Mouse (Mus musculus): ENCODE measurements around the gene Sla2. TPM values are rescaled to one million over a fixed set of nuclear protein-coding genes. Genes with fewer than 3 reads are reported as not detected.
"Not testable (repeated sequence)": the region's sequence is repeated elsewhere in the genome, so short reads cannot be mapped to it uniquely, and the experiment has no call there.

Sla2 gene
- polyA plus RNA-seq, 1 experiment from 2014 or later = 0.23 TPM

GRCm38 (mm10) chr2:156892821-156893220, 5.8 kb upstream of the Sla2 start:
- no peaks in the 10 kb centered on the region for H3K79me2 ChIP-seq (ENCODE audit: inconsistent target)
- no peaks in the 10 kb centered on the region for H3K36me3 ChIP-seq (ENCODE audit: inconsistent target)
- WGBS (ENCODE audit: missing documents) = 94% methylated on average over 6 of the region's 6 CpGs
- H3K27ac ChIP-seq = no peak overlapping the region
- H3K4me3 ChIP-seq (ENCODE audit: inconsistent target) = no peak overlapping the region

DNA sequence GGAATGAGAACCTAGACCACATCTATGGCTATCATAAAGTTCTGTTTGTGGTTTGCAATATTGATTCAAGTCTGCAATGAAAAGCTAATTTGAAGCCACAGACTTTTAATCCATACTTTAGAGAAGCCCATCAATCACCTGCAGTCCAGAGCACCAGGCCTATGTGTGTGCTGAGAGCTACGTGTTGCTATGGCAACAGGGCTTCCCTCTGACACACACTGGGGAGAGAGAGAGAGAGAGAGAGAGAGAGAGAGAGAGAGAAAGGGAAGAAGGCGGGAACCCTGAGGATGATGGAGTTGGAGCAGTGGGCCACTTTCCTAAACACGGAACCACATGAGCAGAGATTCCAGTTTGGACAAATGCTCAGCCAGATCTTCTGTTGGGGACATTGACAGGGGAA, 5.2 kb upstream of the Sla2 start:
- no peaks in the 10 kb centered on the region for H3K36me3 ChIP-seq (ENCODE audit: inconsistent target)
- 80% methylated on average over 3 of the region's 3 CpGs for WGBS (ENCODE audit: missing documents)
- no peak overlapping the region for H3K27ac ChIP-seq
- no peaks in the 10 kb centered on the region for H3K79me2 ChIP-seq (ENCODE audit: inconsistent target)
- H3K4me3 ChIP-seq (ENCODE audit: inconsistent target) = no peak overlapping the region

DNA sequence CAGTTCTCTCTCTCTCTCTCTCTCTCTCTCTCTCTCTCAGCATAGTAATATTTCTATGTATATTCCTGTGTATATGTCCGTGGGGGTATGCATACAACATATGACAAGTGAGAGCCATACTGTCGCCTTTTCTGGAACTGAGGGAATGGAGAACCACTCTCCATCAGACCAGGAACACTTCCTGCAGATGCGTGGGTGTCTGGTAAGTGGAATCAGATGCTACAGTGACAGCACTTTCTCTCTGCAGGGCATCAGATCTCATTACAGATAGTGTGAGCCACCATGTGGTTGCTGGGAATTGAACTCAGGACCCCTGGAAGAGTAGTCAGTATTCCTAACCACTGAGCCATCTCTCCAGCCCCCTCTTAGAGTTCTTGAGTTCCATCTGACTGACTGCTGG, 1.5 kb upstream of the Sla2 start:
- 82% methylated on average over 3 of the region's 3 CpGs for WGBS (ENCODE audit: missing documents)
- H3K4me3 ChIP-seq (ENCODE audit: inconsistent target) = no peak overlapping the region
- H3K79me2 ChIP-seq (ENCODE audit: inconsistent target) = no peaks in the 10 kb centered on the region
- H3K36me3 ChIP-seq (ENCODE audit: inconsistent target) = no peaks in the 10 kb centered on the region
- no peak overlapping the region for H3K27ac ChIP-seq

- 49% methylated on average over 10 of the region's 10 CpGs for WGBS (ENCODE audit: missing documents)
- Histone ChIP-seq H3K4me3 (ENCODE audit: inconsistent target) (no peak overlapping the region), H3K79me2 (ENCODE audit: inconsistent target) (no peaks in the 10 kb centered on the region), H3K36me3 (ENCODE audit: inconsistent target) (no peaks in the 10 kb centered on the region), H3K27ac (no peak overlapping the region)
Measured at GRCm38 (mm10) chr2:156886084-156886631, 834 bp downstream of the Sla2 start.

- H3K4me3 ChIP-seq (ENCODE audit: inconsistent target); H3K36me3 ChIP-seq (ENCODE audit: inconsistent target); H3K27ac ChIP-seq; H3K79me2 ChIP-seq (ENCODE audit: inconsistent target): not testable (repeated sequence)
- WGBS (ENCODE audit: missing documents) = 58% methylated on average over 2 of the region's 2 CpGs
Measured at GRCm38 (mm10) chr2:156885666-156886065, 1.3 kb downstream of the Sla2 start.

DNA sequence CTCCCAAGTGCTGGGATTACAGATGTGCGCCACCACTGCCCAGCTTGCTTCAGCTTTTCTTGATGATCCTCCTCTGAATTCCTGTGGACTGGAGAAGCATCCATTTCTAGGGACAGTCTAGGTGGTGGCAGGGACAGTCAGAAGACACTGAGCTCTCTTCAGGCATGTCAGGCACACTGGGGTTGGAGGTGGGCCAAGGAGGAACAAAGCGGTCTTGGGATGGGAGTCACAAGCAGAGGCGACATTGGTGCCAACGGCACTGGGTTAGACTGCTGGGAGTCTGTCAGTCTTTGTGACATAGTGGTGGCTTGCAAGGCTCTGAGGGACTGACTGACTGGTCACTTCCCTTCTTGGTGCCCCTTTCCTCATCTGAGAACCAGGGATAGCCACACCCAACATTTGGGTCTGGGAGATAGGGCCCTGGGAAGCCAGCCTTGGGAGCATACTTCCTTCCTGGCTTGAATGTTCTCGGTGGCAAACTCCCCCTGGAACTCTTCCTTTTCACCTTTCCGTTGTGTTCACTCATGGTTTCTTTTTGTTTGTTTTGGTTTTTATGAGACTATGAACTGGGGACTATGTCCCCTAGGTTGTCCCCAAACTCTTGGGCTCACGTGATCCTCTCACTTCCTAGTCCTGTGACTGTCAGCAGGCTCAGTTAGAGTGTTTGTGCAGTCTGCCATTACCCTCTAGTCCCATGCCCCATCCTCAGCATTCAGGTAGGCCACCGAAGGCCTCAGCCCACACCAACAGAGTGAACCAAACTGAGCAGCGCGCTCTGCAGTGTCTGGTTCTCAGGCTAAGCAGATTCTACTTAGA, 2.4 kb downstream of the Sla2 start:
- no peak overlapping the region for H3K4me3 ChIP-seq (ENCODE audit: inconsistent target)
- no peak overlapping the region for H3K27ac ChIP-seq
- 48% methylated on average over 8 of the region's 10 CpGs for WGBS (ENCODE audit: missing documents)

DNA sequence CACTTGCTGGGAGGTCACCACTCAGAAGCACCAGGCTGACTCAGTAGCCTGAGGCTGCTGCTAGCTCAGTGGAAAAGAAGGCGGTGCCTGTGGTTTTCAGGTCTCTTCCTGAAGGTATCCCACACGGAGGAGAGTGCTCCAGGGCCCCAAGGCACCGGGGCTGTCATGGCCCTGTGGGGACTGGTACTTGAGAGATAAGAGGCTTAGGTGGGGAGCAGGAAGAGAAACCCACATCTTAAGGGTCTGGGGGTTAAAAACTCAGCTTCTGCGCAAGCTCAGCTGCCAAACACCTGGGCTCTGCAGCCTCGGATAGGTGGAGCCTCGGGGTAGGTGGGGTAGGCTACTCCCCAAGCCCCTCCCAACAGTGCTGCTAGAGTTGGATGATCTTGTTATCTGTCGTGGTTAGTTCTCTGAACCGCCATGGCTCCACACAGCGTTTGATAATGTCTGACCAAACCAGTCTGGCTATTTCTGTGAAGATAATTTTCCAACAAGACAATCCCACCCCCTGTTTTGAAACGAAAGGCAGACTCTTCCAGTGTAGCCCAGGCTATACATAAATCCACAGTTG, 4.5 kb downstream of the Sla2 start:
- no peak overlapping the region for H3K4me3 ChIP-seq (ENCODE audit: inconsistent target)
- no peaks in the 10 kb centered on the region for H3K36me3 ChIP-seq (ENCODE audit: inconsistent target)
- 41% methylated on average over 10 of the region's 10 CpGs for WGBS (ENCODE audit: missing documents)
- no peak overlapping the region for H3K27ac ChIP-seq
- H3K79me2 ChIP-seq (ENCODE audit: inconsistent target) = no peaks in the 10 kb centered on the region

More for the DNA sequence above, 2.4 kb downstream of the Sla2 start:
- H3K36me3 ChIP-seq (ENCODE audit: inconsistent target) = no peaks in the 10 kb centered on the region
- H3K79me2 ChIP-seq (ENCODE audit: inconsistent target) = no peaks in the 10 kb centered on the region

GRCm38 (mm10) chr2:156879541-156879940, 7.5 kb downstream of the Sla2 start:
- no peaks in the 10 kb centered on the region for H3K79me2 ChIP-seq (ENCODE audit: inconsistent target)
- 88% methylated on average over 3 of the region's 3 CpGs for WGBS (ENCODE audit: missing documents)
- H3K27ac ChIP-seq = no peak overlapping the region
- no peak overlapping the region for H3K4me3 ChIP-seq (ENCODE audit: inconsistent target)
- no peaks in the 10 kb centered on the region for H3K36me3 ChIP-seq (ENCODE audit: inconsistent target)

DNA sequence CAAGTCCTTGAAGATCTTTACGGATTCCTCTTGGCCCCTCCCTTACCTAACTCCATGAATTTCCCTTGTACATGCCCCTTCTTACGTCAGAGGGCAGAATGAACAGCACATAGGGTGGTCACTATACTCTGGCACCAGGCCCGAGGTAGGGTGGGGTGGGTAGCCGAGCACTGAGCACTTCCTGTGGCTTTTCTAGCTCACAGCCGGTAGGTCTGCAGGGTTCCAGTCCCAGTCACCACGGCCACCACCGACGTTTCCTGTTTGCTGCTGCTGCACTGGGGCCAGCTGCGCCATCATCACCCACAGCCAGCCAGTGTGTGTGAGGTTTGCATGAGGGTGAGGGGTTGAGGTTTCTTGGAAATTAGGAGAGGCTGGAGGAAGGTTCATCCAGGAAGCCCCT, 9.3 kb downstream of the Sla2 start:
- WGBS (ENCODE audit: missing documents) = 17% methylated on average over 9 of the region's 9 CpGs
- Histone ChIP-seq H3K4me3 (ENCODE audit: inconsistent target) (no peak overlapping the region), H3K79me2 (ENCODE audit: inconsistent target) (peaks cover 3% of the 10 kb centered on the region; the same call in 1 of the 2 replicates), H3K27ac (no peak overlapping the region), H3K36me3 (ENCODE audit: inconsistent target) (peaks cover 16% of the 10 kb centered on the region)

DNA sequence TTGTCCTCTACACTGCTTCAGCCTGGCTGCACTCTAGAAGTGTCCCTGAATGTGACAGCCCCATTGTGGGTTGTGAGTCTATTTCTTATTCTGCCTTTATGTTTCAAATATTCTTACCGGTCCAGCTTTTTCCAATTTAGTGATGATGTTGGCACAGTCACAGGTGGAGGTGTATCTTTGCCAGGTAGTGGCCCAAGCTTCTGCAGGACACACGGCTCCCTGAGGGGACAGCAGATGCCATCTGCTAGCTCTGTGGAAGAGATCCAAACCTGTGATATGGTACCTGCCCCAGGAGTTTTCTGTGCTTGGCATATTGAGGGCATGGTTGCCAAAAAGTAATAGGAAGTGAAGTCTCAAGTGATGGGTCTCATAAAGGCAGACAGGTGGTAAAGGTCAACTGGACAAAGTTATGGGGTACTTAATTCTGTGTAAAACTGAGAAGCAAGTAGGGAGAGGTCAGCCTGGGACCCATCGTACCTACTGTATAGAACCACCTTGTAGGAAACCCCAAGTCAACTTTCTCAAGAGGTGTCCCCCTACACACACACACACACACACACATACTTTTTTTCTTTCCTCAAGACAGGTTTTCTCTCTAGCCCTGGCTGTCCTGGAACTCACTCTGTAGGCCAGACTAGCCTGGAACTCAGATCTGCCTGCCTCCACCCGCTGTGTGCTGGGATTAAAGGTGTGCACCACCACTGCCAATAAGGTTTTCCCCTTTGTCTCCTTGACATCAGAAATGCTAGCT, 12.1 kb downstream of the Sla2 start:
- H3K4me3 ChIP-seq (ENCODE audit: inconsistent target) = no peak overlapping the region
- peaks cover 31% of the 10 kb centered on the region for H3K79me2 ChIP-seq (ENCODE audit: inconsistent target)
- H3K36me3 ChIP-seq (ENCODE audit: inconsistent target) = peaks cover 41% of the 10 kb centered on the region
- H3K27ac ChIP-seq = no peak overlapping the region
- WGBS (ENCODE audit: missing documents) = 91% methylated on average over 4 of the region's 4 CpGs

DNA sequence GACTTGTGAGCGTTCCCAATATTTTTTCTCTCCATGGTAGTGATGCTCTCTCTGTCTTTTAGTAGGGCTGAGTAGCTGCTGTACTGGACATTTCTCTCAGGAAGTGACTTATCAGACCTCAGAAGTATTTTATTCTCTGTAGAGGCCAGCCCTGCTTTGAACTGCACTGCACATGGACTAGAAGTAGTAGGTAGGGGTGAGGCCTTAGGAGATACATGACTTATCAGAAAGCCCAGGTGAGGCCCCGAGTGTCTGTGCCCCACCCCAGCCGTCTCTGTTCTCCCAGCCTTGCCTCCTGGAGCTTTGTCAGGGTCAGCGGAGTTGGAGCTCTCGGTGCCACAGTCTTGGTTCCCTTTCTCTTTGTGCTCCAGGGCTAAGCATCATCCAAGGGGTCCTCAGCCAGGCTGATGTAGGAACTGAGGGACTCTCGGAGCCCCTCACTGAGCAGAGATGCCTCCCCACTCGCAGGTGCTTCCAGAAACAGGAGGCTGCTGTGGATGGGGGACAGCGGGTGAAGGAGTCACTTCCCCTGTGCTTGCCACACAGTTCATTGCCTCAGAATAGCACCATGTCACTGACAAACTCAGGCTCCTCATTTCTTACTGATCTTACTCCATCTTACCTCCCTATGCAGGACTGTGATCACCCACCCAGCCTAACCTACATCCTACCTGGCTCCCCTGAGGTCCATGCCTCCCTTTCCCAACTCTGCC, 12.8 kb downstream of the Sla2 start:
- H3K36me3 ChIP-seq (ENCODE audit: inconsistent target) = peaks cover 44% of the 10 kb centered on the region

GRCm38 (mm10) chr2:156873629-156874028, 13.4 kb downstream of the Sla2 start:
- peaks cover 46% of the 10 kb centered on the region for H3K36me3 ChIP-seq (ENCODE audit: inconsistent target)
- H3K79me2 ChIP-seq (ENCODE audit: inconsistent target) = peaks cover 44% of the 10 kb centered on the region
- 30% methylated on average over 5 of the region's 5 CpGs for WGBS (ENCODE audit: missing documents)
- no peak overlapping the region for H3K27ac ChIP-seq
- H3K4me3 ChIP-seq (ENCODE audit: inconsistent target) = no peak overlapping the region

More for the DNA sequence above, 12.8 kb downstream of the Sla2 start:
- Histone ChIP-seq H3K79me2 (ENCODE audit: inconsistent target) (peaks cover 38% of the 10 kb centered on the region), H3K4me3 (ENCODE audit: inconsistent target) (no peak overlapping the region), H3K27ac (no peak overlapping the region)
- WGBS (ENCODE audit: missing documents) = 64% methylated on average over 8 of the region's 8 CpGs

GRCm38 (mm10) chr2:156870519-156870918, 16.5 kb downstream of the Sla2 start:
- Histone ChIP-seq H3K4me3 (ENCODE audit: inconsistent target) (no peak overlapping the region), H3K79me2 (ENCODE audit: inconsistent target) (peaks cover 75% of the 10 kb centered on the region), H3K36me3 (ENCODE audit: inconsistent target) (peaks cover 76% of the 10 kb centered on the region), H3K27ac (no peak overlapping the region)
- 72% methylated on average over 6 of the region's 6 CpGs for WGBS (ENCODE audit: missing documents)

GRCm38 (mm10) chr2:156869554-156869953, 17.4 kb downstream of the Sla2 start:
- no peak overlapping the region for H3K4me3 ChIP-seq (ENCODE audit: inconsistent target)
- H3K79me2 ChIP-seq (ENCODE audit: inconsistent target) = peaks cover 85% of the 10 kb centered on the region
- H3K27ac ChIP-seq = no peak overlapping the region
- peaks cover 82% of the 10 kb centered on the region for H3K36me3 ChIP-seq (ENCODE audit: inconsistent target)
- 98% methylated on average over 4 of the region's 7 CpGs for WGBS (ENCODE audit: missing documents)

All from macrophage (primary cell).